Mouse (Mus musculus) stomach, embryonic 14.5 days (tissue): Measurements from ENCODE around the gene Abhd2. TPM values are rescaled to one million over a fixed set of nuclear protein-coding genes. Genes with fewer than 3 reads are reported as not detected.
A peak's percentile ranks its signal among the peaks of the same experiment; 100 is the strongest.

Experiments used
- ATAC-seq: fragments of 200-750 bp; cut with Nextera tagmentation; 2 replicates; pipeline ENCODE4 v1.8.0; 2017; ENCODE audit warnings: low read depth, moderate TSS enrichment; ENCODE audit not compliant: insufficient number of reproducible peaks, insufficient read depth, low FRiP score
- H3K27ac ChIP-seq: fragments of 300-500 bp; sonication (generic); 2 replicates; pipeline ENCODE4 v1.5.1; 2014; ENCODE audit warnings: mild to moderate bottlenecking, low read length, moderate library complexity, mixed read lengths
- H3K27me3 ChIP-seq: fragments of 300-500 bp; sonication (generic); 2 replicates; pipeline ENCODE4 v1.6.1; 2014; ENCODE audit warnings: low read length, control low read depth, mixed read lengths; ENCODE audit not compliant: control insufficient read depth, insufficient read depth
- H3K36me3 ChIP-seq: fragments of 300-500 bp; sonication (generic); 2 replicates; pipeline ENCODE4 v1.6.1; 2014; ENCODE audit warnings: mild to moderate bottlenecking, control low read depth, low read length, moderate library complexity, mixed read lengths; ENCODE audit not compliant: control insufficient read depth, insufficient read depth
- H3K4me1 ChIP-seq: fragments of 300-500 bp; sonication (generic); 2 replicates; pipeline ENCODE4 v1.6.1; 2014; ENCODE audit warnings: low read length, control low read depth, mixed read lengths; ENCODE audit not compliant: control insufficient read depth, insufficient read depth
- H3K4me2 ChIP-seq: fragments of 300-500 bp; sonication (generic); replicated peaks from 2 replicates; pipeline ENCODE4 v1.6.1; 2014; ENCODE audit warnings: low read depth, low read length, control low read depth
- H3K4me3 ChIP-seq: fragments of 300-500 bp; sonication (generic); 2 replicates; pipeline ENCODE4 v1.5.1; 2014; ENCODE audit warnings: low read depth, low read length, control low read depth
- H3K9ac ChIP-seq: fragments of 300-500 bp; sonication (generic); replicated peaks from 2 replicates; pipeline ENCODE4 v1.6.1; 2014; ENCODE audit warnings: low read depth, mild to moderate bottlenecking, control low read depth, low read length, moderate library complexity, mixed read lengths
- H3K9me3 ChIP-seq: fragments of 300-500 bp; sonication (generic); 2 replicates; pipeline ENCODE4 v1.6.1; 2016; ENCODE audit warnings: low read depth, low read length, control low read depth; ENCODE audit not compliant: control insufficient read depth
- WGBS: fragments of 180-500 bp; shearing (Covaris S2); extraction: QIAGEN DNeasy Blood & Tissue Kit; methylation state at CpG from one replicate; pipeline ENCODE4 v1.1.7; 2014; 5-methylcytosine and 5-hydroxymethylcytosine counted together
- polyA plus RNA-seq: library from polyadenylated mRNA; unstranded; fragments of >200 nt; fragmentation: Nextera tagmentation; extraction: Ambion mirVana; gene quantifications from 2 replicates; pipeline ENCODE4 v1.2.1, GENCODE M21; 2014

The Abhd2 gene
- polyA plus RNA-seq, 1 experiment from 2014 or later: 15.0 TPM

GRCm38 (mm10) chr7:79315149-79315548, 42.1 kb downstream of the Abhd2 start:
- Histone ChIP-seq H3K27ac (no peak overlapping the region; the same call in 1 of the 2 replicates), H3K9me3 (no peaks in the 10 kb centered on the region), H3K9ac (no peak overlapping the region), H3K4me1 (peaks cover 54% of the 10 kb centered on the region), H3K4me2 (no peak overlapping the region), H3K36me3 (no peaks in the 10 kb centered on the region), H3K27me3 (no peaks in the 10 kb centered on the region), H3K4me3 (no peak overlapping the region)
- WGBS: 68% methylated on average over 8 of the region's 8 CpGs
- no peak for ATAC-seq

DNA sequence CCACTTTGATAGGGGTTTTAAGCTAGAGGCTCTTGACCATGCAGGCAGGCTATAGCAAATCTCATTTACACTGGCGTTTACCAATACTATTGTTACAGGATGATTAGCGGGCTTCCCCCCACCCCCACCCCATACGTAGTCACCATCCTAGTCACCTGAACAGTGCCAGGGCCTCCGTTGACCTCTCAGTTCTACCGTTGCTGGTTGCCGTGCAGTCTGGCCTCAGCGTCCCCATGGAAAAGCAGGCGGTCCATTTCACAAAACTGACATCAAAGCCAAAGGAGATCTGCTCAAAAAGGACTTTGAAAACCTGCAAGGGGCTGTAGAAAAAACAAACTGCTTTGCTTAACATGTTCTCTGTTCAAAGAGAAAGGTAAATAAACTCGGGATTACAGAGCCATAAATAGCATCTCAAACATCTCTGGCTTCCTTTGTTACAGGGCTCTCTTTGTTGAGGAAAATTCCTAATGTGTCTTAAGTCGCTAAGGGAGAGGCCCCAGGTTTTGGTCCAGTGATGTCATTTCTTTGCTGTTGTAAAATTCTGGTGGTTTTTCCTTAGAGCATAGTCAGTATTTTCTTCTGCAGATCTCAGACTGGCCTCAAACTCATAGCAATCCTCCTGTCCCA, 43.2 kb downstream of the Abhd2 start:
- Histone ChIP-seq H3K9ac (no peak overlapping the region), H3K4me3 (no peak overlapping the region), H3K27ac (peak overlapping the region; percentile 52; the same call in 1 of the 2 replicates), H3K9me3 (no peaks in the 10 kb centered on the region), H3K36me3 (no peaks in the 10 kb centered on the region), H3K27me3 (no peaks in the 10 kb centered on the region), H3K4me1 (peaks cover 46% of the 10 kb centered on the region), H3K4me2 (no peak overlapping the region)
- 26% methylated on average over 10 of the region's 10 CpGs for WGBS
- ATAC-seq: no peak; the same call in 1 of the 2 replicates

DNA sequence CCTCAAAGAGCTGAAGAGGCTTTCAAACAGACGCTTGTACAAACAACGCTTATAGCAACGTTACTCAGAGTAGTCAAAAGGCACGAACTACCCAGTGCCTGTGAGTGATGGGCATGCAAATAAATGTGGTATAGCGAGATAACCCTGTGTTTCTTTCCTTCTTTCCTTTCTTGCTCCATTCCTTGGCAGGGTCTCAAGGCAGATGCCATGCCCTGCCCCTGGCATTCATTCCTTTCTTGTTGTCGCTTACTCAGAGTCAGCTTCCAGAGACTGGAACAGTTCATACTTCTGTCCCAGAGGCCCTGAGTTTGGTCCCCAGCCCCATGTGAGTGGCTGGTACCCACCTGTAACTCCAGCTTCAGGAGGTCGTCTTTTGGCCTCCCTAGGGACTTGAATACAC, 44.6 kb downstream of the Abhd2 start:
- Histone ChIP-seq H3K4me1 (peaks cover 42% of the 10 kb centered on the region), H3K27me3 (no peaks in the 10 kb centered on the region), H3K9ac (no peak overlapping the region), H3K36me3 (no peaks in the 10 kb centered on the region), H3K27ac (peak overlapping the region; percentile 29; the same call in 1 of the 2 replicates), H3K4me3 (no peak overlapping the region), H3K4me2 (no peak overlapping the region), H3K9me3 (no peaks in the 10 kb centered on the region)
- WGBS: 53% methylated on average over 7 of the region's 7 CpGs
- ATAC-seq: no peak

GRCm38 (mm10) chr7:79318110-79318801, 45.3 kb downstream of the Abhd2 start:
- Histone ChIP-seq H3K4me3 (no peak overlapping the region), H3K27ac (peak overlapping the region; percentile 29; the same call in 1 of the 2 replicates), H3K36me3 (no peaks in the 10 kb centered on the region), H3K27me3 (no peaks in the 10 kb centered on the region), H3K4me2 (no peak overlapping the region), H3K9ac (no peak overlapping the region), H3K9me3 (no peaks in the 10 kb centered on the region), H3K4me1 (peaks cover 35% of the 10 kb centered on the region)
- no peak for ATAC-seq
- 47% methylated on average over 13 of the region's 13 CpGs for WGBS

- Histone ChIP-seq H3K4me3 (no peak overlapping the region), H3K27ac (no peak overlapping the region), H3K36me3 (peaks cover 31% of the 10 kb centered on the region), H3K9me3 (no peaks in the 10 kb centered on the region), H3K9ac (no peak overlapping the region), H3K27me3 (no peaks in the 10 kb centered on the region), H3K4me2 (no peak overlapping the region), H3K4me1 (0 out of 2 replicates have a peak, but pooled peaks cover 2% of the 10 kb centered on the region)
- ATAC-seq: no peak
- WGBS: 79% methylated on average over 8 of the region's 8 CpGs
These were observed 50.9 kb downstream of the Abhd2 start for GRCm38 (mm10) chr7:79323855-79324254.

DNA sequence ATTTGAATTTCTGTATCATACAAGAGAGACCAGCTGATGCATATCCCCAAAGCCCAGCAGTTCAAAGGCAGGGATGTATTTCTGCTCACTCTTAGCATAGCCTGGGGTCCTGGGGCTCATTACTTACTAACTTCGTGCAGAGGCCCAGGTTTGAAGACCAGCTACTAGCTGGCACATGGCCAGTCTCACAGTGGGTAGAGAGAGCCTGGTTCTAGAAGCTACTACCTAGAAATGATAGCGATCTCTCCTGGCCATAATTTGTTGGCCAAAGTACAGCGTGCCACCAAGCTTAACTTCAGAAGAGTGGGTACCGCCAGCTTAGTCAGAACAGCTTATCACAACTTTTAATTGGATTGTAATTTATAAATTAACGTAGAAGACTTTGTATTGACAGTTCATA, 55.8 kb downstream of the Abhd2 start:
- Histone ChIP-seq H3K36me3 (peaks cover 31% of the 10 kb centered on the region), H3K27ac (no peak overlapping the region), H3K27me3 (no peaks in the 10 kb centered on the region), H3K4me1 (0 out of 2 replicates have a peak, but pooled peaks cover under 1% of the 10 kb centered on the region), H3K9ac (no peak overlapping the region), H3K4me2 (no peak overlapping the region), H3K9me3 (no peaks in the 10 kb centered on the region), H3K4me3 (no peak overlapping the region)
- WGBS: 84% methylated on average over 5 of the region's 5 CpGs
- ATAC-seq: no peak

DNA sequence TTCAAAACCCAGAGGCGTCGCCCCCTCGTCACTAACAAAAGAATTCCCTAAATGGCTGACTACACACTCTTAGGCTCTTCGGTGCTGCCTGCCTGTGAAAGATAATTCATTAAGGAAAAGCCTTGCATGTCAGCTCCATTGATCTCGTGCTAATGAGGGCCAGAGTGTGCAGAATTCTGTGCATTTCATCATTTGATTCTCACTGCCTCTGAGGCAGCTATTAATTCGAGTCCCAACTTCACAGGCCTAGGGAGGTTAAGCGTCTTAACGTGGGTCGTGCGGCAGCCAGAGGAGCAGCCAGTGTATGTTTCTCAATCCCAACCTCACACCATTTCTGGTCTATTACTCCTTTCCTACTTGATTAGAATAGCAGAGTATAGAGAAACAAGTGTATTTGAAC, 58.2 kb downstream of the Abhd2 start:
- no peak overlapping the region for H3K4me2 ChIP-seq
- peaks cover 13% of the 10 kb centered on the region for H3K36me3 ChIP-seq
- H3K4me3 ChIP-seq: no peak overlapping the region
- no peaks in the 10 kb centered on the region for H3K27me3 ChIP-seq
- no peaks in the 10 kb centered on the region for H3K9me3 ChIP-seq
- no peaks in the 10 kb centered on the region for H3K4me1 ChIP-seq
- H3K27ac ChIP-seq: no peak overlapping the region
- no peak for ATAC-seq
- H3K9ac ChIP-seq: no peak overlapping the region
- WGBS: 86% methylated on average over 10 of the region's 10 CpGs

DNA sequence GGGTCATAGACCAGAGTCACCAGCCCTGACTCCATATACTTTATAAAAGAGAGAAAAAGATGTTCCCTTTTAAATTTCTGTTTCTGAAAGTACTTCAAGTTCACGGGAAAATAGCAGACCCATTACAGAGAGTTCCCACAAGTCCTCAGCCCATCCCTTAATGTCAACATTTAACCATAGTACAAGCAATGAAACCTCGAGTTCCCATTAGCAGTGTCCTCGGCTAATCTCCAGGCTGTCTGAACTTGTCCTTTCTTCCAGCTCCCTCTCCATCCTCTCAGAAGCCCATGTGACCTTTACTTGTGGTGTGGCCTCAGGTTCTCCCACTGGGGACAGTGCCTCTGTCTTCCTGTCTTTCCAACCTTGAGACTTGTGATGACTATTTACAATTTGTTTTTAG, 60.4 kb downstream of the Abhd2 start:
- no peak for ATAC-seq
- no peaks in the 10 kb centered on the region for H3K9me3 ChIP-seq
- WGBS: 52% methylated on average over 3 of the region's 3 CpGs

More for the DNA sequence above, 60.4 kb downstream of the Abhd2 start:
- H3K4me2 ChIP-seq: no peak overlapping the region
- H3K27me3 ChIP-seq: no peaks in the 10 kb centered on the region
- H3K4me1 ChIP-seq: no peaks in the 10 kb centered on the region
- H3K9ac ChIP-seq: no peak overlapping the region
- H3K4me3 ChIP-seq: no peak overlapping the region
- H3K27ac ChIP-seq: peak overlapping the region; percentile 6; the same call in 1 of the 2 replicates
- H3K36me3 ChIP-seq: peaks cover 2% of the 10 kb centered on the region; the same call in 1 of the 2 replicates
